Comparison of ENCODE assay signal across 10 mouse cellular contexts in genomic region chr4:98622996-98623673, GRCm38 (mm10).
DNase-seq lines count a peak whose midpoint lies in the region; ATAC-seq lines count a peak whose summit lies in the region.
"Had no signal": no experiment of that assay in that cellular context is flagged by ENCODE, and none has a peak within 500 bp of the region (broad histone marks: within the 10 kb centered on the region; RNA-seq: fewer than 3 reads in every experiment).

No protein-coding gene starts in this region.

- H3K27me3 ChIP-seq in heart, embryonic 10.5 days (ENCODE audit: insufficient read depth, poor library complexity, severe bottlenecking) = no peaks in the 10 kb centered on the region
- H3K27me3 ChIP-seq in forebrain, embryonic 15.5 days = no peaks in the 10 kb centered on the region
- H3K27me3 ChIP-seq in midbrain, embryonic 14.5 days (ENCODE audit: control insufficient read depth, insufficient read depth, low read length) = no peaks in the 10 kb centered on the region

- no peak overlapping the region for H3K9ac ChIP-seq in forebrain, embryonic 15.5 days (replicated peaks)
- no peak overlapping the region for H3K9ac ChIP-seq in midbrain, embryonic 14.5 days (replicated peaks; ENCODE audit: low read length)

- 37% methylated on average over 3 of the region's 3 CpGs for WGBS in heart, embryonic 10.5 days
- WGBS in forebrain, embryonic 15.5 days = 22% methylated on average over 3 of the region's 3 CpGs
- 32% methylated on average over 3 of the region's 3 CpGs for WGBS in midbrain, embryonic 14.5 days

- no peak overlapping the region for H3K4me2 ChIP-seq in forebrain, embryonic 15.5 days (replicated peaks)
- no peak overlapping the region for H3K4me2 ChIP-seq in midbrain, embryonic 14.5 days (ENCODE audit: low read length)

- intact Hi-C loops in heart, postnatal 36 days (cut with DNase I) = loop anchor here (5.0 kb wide), 1 partner anchor 76 kb away; no protein-coding TSS in a partner anchor

- H3K9me3 ChIP-seq in heart, embryonic 10.5 days = no peaks in the 10 kb centered on the region
- H3K9me3 ChIP-seq in forebrain, embryonic 15.5 days = no peaks in the 10 kb centered on the region
- no peaks in the 10 kb centered on the region for H3K9me3 ChIP-seq in midbrain, embryonic 14.5 days (ENCODE audit: control insufficient read depth, low read length)

- DNase-seq in heart, embryonic 10.5 days (ENCODE audit: low spot score) = no peak
- no peak for DNase-seq in heart, postnatal 36 days
- peak; percentile 39 for DNase-seq in Muller cell, postnatal 12 days (ENCODE audit: inconsistent ontology term)
- peak; percentile 29 for DNase-seq in midbrain, embryonic 14.5 days
- DNase-seq in liver = no peak
- no peak for DNase-seq in spleen, adult 18-20 months
- no peak for DNase-seq in testis, postnatal 14 days (ENCODE audit: low spot score)
- DNase-seq: B cell, adult 2 months; thymus, postnatal 25 days had no signal

- H3K27ac ChIP-seq in heart, embryonic 10.5 days = peak overlapping the region; percentile 56
- no peak overlapping the region; the same call in 1 of the 2 replicates for H3K27ac ChIP-seq in forebrain, embryonic 15.5 days (replicated peaks)
- H3K27ac ChIP-seq in midbrain, embryonic 14.5 days (replicated peaks; ENCODE audit: low read depth, low read length) = no peak overlapping the region

- H3K4me3 ChIP-seq in heart, embryonic 10.5 days = no peak overlapping the region
- no peak overlapping the region for H3K4me3 ChIP-seq in forebrain, embryonic 15.5 days
- no peak overlapping the region for H3K4me3 ChIP-seq in midbrain, embryonic 14.5 days (replicated peaks; ENCODE audit: low read depth, low read length)

- peaks cover 10% of the 10 kb centered on the region for H3K4me1 ChIP-seq in heart, embryonic 10.5 days
- peaks cover 23% of the 10 kb centered on the region for H3K4me1 ChIP-seq in forebrain, embryonic 15.5 days
- peaks cover 7% of the 10 kb centered on the region; the same call in 1 of the 2 replicates for H3K4me1 ChIP-seq in midbrain, embryonic 14.5 days (ENCODE audit: control insufficient read depth, insufficient read depth, low read length)

- peak; percentile 68 for ATAC-seq in forebrain, embryonic 15.5 days (replicated peaks)
- ATAC-seq in midbrain, embryonic 14.5 days (ENCODE audit: low FRiP score, low TSS enrichment) = peak; percentile 38; the same call in 1 of the 2 replicates

- no peaks in the 10 kb centered on the region for H3K36me3 ChIP-seq in heart, embryonic 10.5 days
- H3K36me3 ChIP-seq in forebrain, embryonic 15.5 days = no peaks in the 10 kb centered on the region
- no peaks in the 10 kb centered on the region for H3K36me3 ChIP-seq in midbrain, embryonic 14.5 days (ENCODE audit: control insufficient read depth, insufficient read depth, low read length)

Comparison
In these comparisons a context has a peak if more than half of its experiments do, and no peak if none do; other contexts are left out.
1. DNase-seq: peak in Muller cell, postnatal 12 days (single experiment) and midbrain, embryonic 14.5 days (single experiment); none in heart, embryonic 10.5 days (single experiment), heart, postnatal 36 days (0 of 2), liver (single experiment), spleen, adult 18-20 months (0 of 2) and testis, postnatal 14 days (single experiment).